Mouse (Mus musculus) liver, embryonic 14.5 days (tissue): ENCODE results near the gene Ficd.

Experiments used
- CTCF ChIP-seq: IDR thresholded peaks from 2 replicates; pipeline ENCODE4 v1.5.1; 2016; ENCODE audit warnings: antibody characterized with exemption, low read depth, control low read depth
- EP300 ChIP-seq: IDR thresholded peaks from 2 replicates; pipeline ENCODE4 v1.6.1; 2016; ENCODE audit warnings: antibody characterized with exemption, low read depth

- TF ChIP-seq EP300, result no peak
- no peak for TF ChIP-seq CTCF
These were observed 36.9 kb downstream of the Ficd start, which contains the start of the genes Sart3 and Iscu for GRCm38 (mm10) chr5:113772450-113772895.
